Mouse (Mus musculus): ENCODE measurements at regions not wholly inside any gene's neighbourhood (a gene's known extent, or its start where the extent isn't known, plus 50 kb on each side); places are given as distances from the start of the nearest gene placed in this dataset.

GRCm38 (mm10) chr6:143589666-143590065 is 422.6 kb downstream of the Etnk1 start:
- Histone ChIP-seq H3K27ac (no peak overlapping the region), H3K4me2 (no peak overlapping the region), H3K4me3 (no peak overlapping the region), H3K27me3 (replicated peaks) (no peaks in the 10 kb centered on the region), H3K9ac (no peak overlapping the region), H3K36me3 (no peaks in the 10 kb centered on the region), H3K9me3 (replicated peaks) (no peaks in the 10 kb centered on the region), H3K4me1 (no peaks in the 10 kb centered on the region)
- 36% methylated on average over 1 of the region's 1 CpGs for WGBS (ENCODE audit: insufficient replicate concordance)
- no peak for ATAC-seq

- no peak overlapping the region for H3K4me3 ChIP-seq
- no peak for ATAC-seq
- H3K9me3 ChIP-seq (replicated peaks): no peaks in the 10 kb centered on the region
- no peak overlapping the region for H3K9ac ChIP-seq
- no peaks in the 10 kb centered on the region for H3K36me3 ChIP-seq
- H3K27ac ChIP-seq: no peak overlapping the region
- no peaks in the 10 kb centered on the region for H3K27me3 ChIP-seq (replicated peaks)
- H3K4me2 ChIP-seq: no peak overlapping the region
- no peaks in the 10 kb centered on the region for H3K4me1 ChIP-seq
- 63% methylated on average over 4 of the region's 4 CpGs for WGBS (ENCODE audit: insufficient replicate concordance)
Observed at GRCm38 (mm10) chr6:143590231-143590630, 423.2 kb downstream of the Etnk1 start.

GRCm38 (mm10) chr6:143592490-143592889 is 425.5 kb downstream of the Etnk1 start:
- Histone ChIP-seq H3K36me3 (no peaks in the 10 kb centered on the region), H3K9ac (no peak overlapping the region), H3K27ac (no peak overlapping the region), H3K9me3 (replicated peaks) (no peaks in the 10 kb centered on the region), H3K4me1 (no peaks in the 10 kb centered on the region), H3K4me2 (no peak overlapping the region), H3K27me3 (replicated peaks) (no peaks in the 10 kb centered on the region), H3K4me3 (no peak overlapping the region)
- ATAC-seq: no peak
- 73% methylated on average over 3 of the region's 3 CpGs for WGBS (ENCODE audit: insufficient replicate concordance)

- H3K36me3 ChIP-seq: no peaks in the 10 kb centered on the region
- no peaks in the 10 kb centered on the region for H3K27me3 ChIP-seq (replicated peaks)
- H3K27ac ChIP-seq: no peak overlapping the region
- no peaks in the 10 kb centered on the region for H3K9me3 ChIP-seq (replicated peaks)
- 49% methylated on average over 2 of the region's 2 CpGs for WGBS (ENCODE audit: insufficient replicate concordance)
- no peak for ATAC-seq
- no peak overlapping the region for H3K4me3 ChIP-seq
- H3K9ac ChIP-seq: no peak overlapping the region
- no peak overlapping the region for H3K4me2 ChIP-seq
- H3K4me1 ChIP-seq: no peaks in the 10 kb centered on the region
Observed at GRCm38 (mm10) chr6:143595486-143595885, 428.5 kb downstream of the Etnk1 start.

- H3K4me2 ChIP-seq: no peak overlapping the region
- H3K4me3 ChIP-seq: no peak overlapping the region
- no peaks in the 10 kb centered on the region for H3K36me3 ChIP-seq
- no peak for ATAC-seq
- no peaks in the 10 kb centered on the region for H3K9me3 ChIP-seq (replicated peaks)
- H3K4me1 ChIP-seq: no peaks in the 10 kb centered on the region
- H3K9ac ChIP-seq: no peak overlapping the region
- no peaks in the 10 kb centered on the region for H3K27me3 ChIP-seq (replicated peaks)
- 60% methylated on average over 3 of the region's 3 CpGs for WGBS (ENCODE audit: insufficient replicate concordance)
- no peak overlapping the region for H3K27ac ChIP-seq
Observed at GRCm38 (mm10) chr6:143597414-143597813, 430.4 kb downstream of the Etnk1 start.

GRCm38 (mm10) chr6:143598916-143599315 is 431.9 kb downstream of the Etnk1 start:
- no peak overlapping the region for H3K4me3 ChIP-seq
- no peaks in the 10 kb centered on the region for H3K27me3 ChIP-seq (replicated peaks)
- no peaks in the 10 kb centered on the region for H3K36me3 ChIP-seq
- no peak overlapping the region for H3K9ac ChIP-seq
- no peak for ATAC-seq
- WGBS (ENCODE audit: insufficient replicate concordance): 48% methylated on average over 4 of the region's 4 CpGs
- no peaks in the 10 kb centered on the region for H3K9me3 ChIP-seq (replicated peaks)
- no peak overlapping the region for H3K4me2 ChIP-seq
- no peaks in the 10 kb centered on the region for H3K4me1 ChIP-seq
- H3K27ac ChIP-seq: no peak overlapping the region

- Histone ChIP-seq H3K4me3 (no peak overlapping the region), H3K4me2 (no peak overlapping the region), H3K9ac (no peak overlapping the region), H3K27ac (no peak overlapping the region), H3K4me1 (no peaks in the 10 kb centered on the region), H3K9me3 (replicated peaks) (no peaks in the 10 kb centered on the region), H3K36me3 (no peaks in the 10 kb centered on the region), H3K27me3 (replicated peaks) (no peaks in the 10 kb centered on the region)
- WGBS (ENCODE audit: insufficient replicate concordance): 71% methylated on average over 1 of the region's 1 CpGs
- ATAC-seq: no peak
Observed at GRCm38 (mm10) chr6:143609100-143609499, 442.1 kb downstream of the Etnk1 start.

- Histone ChIP-seq H3K4me1 (no peaks in the 10 kb centered on the region), H3K4me2 (no peak overlapping the region), H3K36me3 (no peaks in the 10 kb centered on the region), H3K27me3 (replicated peaks) (no peaks in the 10 kb centered on the region), H3K27ac (no peak overlapping the region), H3K9me3 (replicated peaks) (no peaks in the 10 kb centered on the region), H3K9ac (no peak overlapping the region), H3K4me3 (no peak overlapping the region)
- no peak for ATAC-seq
- WGBS (ENCODE audit: insufficient replicate concordance): 59% methylated on average over 10 of the region's 10 CpGs
Observed at GRCm38 (mm10) chr6:143612966-143613365, 445.9 kb downstream of the Etnk1 start.

GRCm38 (mm10) chr6:143614431-143614987 is 447.5 kb downstream of the Etnk1 start:
- H3K36me3 ChIP-seq: no peaks in the 10 kb centered on the region
- no peak overlapping the region for H3K4me2 ChIP-seq
- H3K4me1 ChIP-seq: no peaks in the 10 kb centered on the region
- 63% methylated on average over 11 of the region's 11 CpGs for WGBS (ENCODE audit: insufficient replicate concordance)
- no peaks in the 10 kb centered on the region for H3K9me3 ChIP-seq (replicated peaks)
- H3K4me3 ChIP-seq: no peak overlapping the region
- H3K9ac ChIP-seq: no peak overlapping the region
- ATAC-seq: no peak
- no peak overlapping the region for H3K27ac ChIP-seq
- H3K27me3 ChIP-seq (replicated peaks): no peaks in the 10 kb centered on the region

GRCm38 (mm10) chr6:143615361-143615760 is 448.3 kb downstream of the Etnk1 start:
- Histone ChIP-seq H3K36me3 (no peaks in the 10 kb centered on the region), H3K27ac (no peak overlapping the region), H3K9me3 (replicated peaks) (no peaks in the 10 kb centered on the region), H3K4me1 (no peaks in the 10 kb centered on the region), H3K4me2 (no peak overlapping the region), H3K4me3 (no peak overlapping the region), H3K9ac (no peak overlapping the region), H3K27me3 (replicated peaks) (no peaks in the 10 kb centered on the region)
- WGBS (ENCODE audit: insufficient replicate concordance): 64% methylated on average over 8 of the region's 8 CpGs
- no peak for ATAC-seq

- no peak overlapping the region for H3K4me2 ChIP-seq
- no peak overlapping the region for H3K27ac ChIP-seq
- no peak overlapping the region for H3K4me3 ChIP-seq
- H3K4me1 ChIP-seq: no peaks in the 10 kb centered on the region
- no peaks in the 10 kb centered on the region for H3K36me3 ChIP-seq
- no peaks in the 10 kb centered on the region for H3K9me3 ChIP-seq (replicated peaks)
- H3K27me3 ChIP-seq (replicated peaks): no peaks in the 10 kb centered on the region
- H3K9ac ChIP-seq: no peak overlapping the region
- ATAC-seq: no peak
- WGBS (ENCODE audit: insufficient replicate concordance): 67% methylated on average over 4 of the region's 4 CpGs
Observed at GRCm38 (mm10) chr6:143616386-143616785, 449.4 kb downstream of the Etnk1 start.

GRCm38 (mm10) chr6:143618558-143618957 is 451.5 kb downstream of the Etnk1 start:
- WGBS (ENCODE audit: insufficient replicate concordance): 47% methylated on average over 10 of the region's 10 CpGs
- H3K9ac ChIP-seq: no peak overlapping the region
- H3K4me2 ChIP-seq: no peak overlapping the region
- H3K4me1 ChIP-seq: no peaks in the 10 kb centered on the region
- no peaks in the 10 kb centered on the region for H3K27me3 ChIP-seq (replicated peaks)
- no peak overlapping the region for H3K27ac ChIP-seq
- no peak for ATAC-seq
- no peak overlapping the region for H3K4me3 ChIP-seq
- H3K36me3 ChIP-seq: no peaks in the 10 kb centered on the region
- no peaks in the 10 kb centered on the region for H3K9me3 ChIP-seq (replicated peaks)

GRCm38 (mm10) chr6:143620583-143620982 is 453.6 kb downstream of the Etnk1 start:
- no peak for ATAC-seq
- H3K36me3 ChIP-seq: no peaks in the 10 kb centered on the region
- WGBS (ENCODE audit: insufficient replicate concordance): 45% methylated on average over 2 of the region's 2 CpGs
- H3K4me1 ChIP-seq: no peaks in the 10 kb centered on the region
- H3K4me3 ChIP-seq: no peak overlapping the region
- H3K9me3 ChIP-seq (replicated peaks): no peaks in the 10 kb centered on the region
- H3K27me3 ChIP-seq (replicated peaks): no peaks in the 10 kb centered on the region
- H3K27ac ChIP-seq: no peak overlapping the region
- no peak overlapping the region for H3K9ac ChIP-seq
- H3K4me2 ChIP-seq: no peak overlapping the region
